Mouse (Mus musculus): ENCODE measurements around the gene Abhd16b. TPM values are rescaled to one million over a fixed set of nuclear protein-coding genes. Genes with fewer than 3 reads are reported as not detected.

Gene Abhd16b
- total and polyA plus RNA-seq, 3 experiments, result 0.08 TPM; not detected in 2

DNA sequence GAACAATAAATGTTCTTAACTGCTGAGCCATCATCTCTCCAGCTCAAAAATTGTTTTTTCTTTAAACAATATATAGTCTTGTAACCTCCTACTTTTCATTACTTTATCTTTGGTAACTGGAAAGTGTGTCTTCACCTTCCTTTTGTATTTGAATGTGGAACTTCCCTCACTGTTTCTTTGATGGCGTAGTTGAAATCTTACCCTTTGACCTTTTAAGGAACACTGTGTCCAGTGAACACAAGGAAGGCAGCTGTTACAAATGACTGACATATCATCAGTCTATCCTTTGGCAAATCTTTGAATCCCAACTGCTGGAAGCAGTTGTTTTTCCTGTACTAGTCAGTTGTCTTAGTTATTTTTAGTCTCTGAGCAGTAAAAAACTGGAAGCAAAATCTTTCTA, 36.1 kb downstream of the Abhd16b start:
- no peaks in the 10 kb centered on the region for H3K27me3 ChIP-seq (ENCODE audit: control insufficient read depth in 1 of 2, insufficient read depth in 2 of 2, low read length in 2 of 2)
- TF ChIP-seq ZC3H11A (IDR thresholded peaks at IDR 0.05; ENCODE audit: low read depth, low read length) (no peak), JUND (IDR thresholded peaks at IDR 0.05; ENCODE audit: low read depth, low read length) (no peak), POLR2A (IDR thresholded peaks at IDR 0.05; ENCODE audit: control insufficient read depth in 1 of 2, insufficient read depth in 1 of 2, low read depth in 1 of 2, low read length in 2 of 2, poor library complexity in 1 of 2) (no peak), USF2 (IDR thresholded peaks at IDR 0.05; ENCODE audit: borderline replicate concordance in 1 of 2, insufficient read depth in 1 of 2, low read depth in 1 of 2, low read length in 2 of 2) (no peak), MYC (IDR thresholded peaks at IDR 0.05; ENCODE audit: low read depth, low read length) (no peak), ZKSCAN1 (IDR thresholded peaks at IDR 0.05; ENCODE audit: low read depth, low read length) (no peak), SMC3 (IDR thresholded peaks at IDR 0.05; ENCODE audit: low read depth, low read length) (no peak), MXI1 (IDR thresholded peaks at IDR 0.05; ENCODE audit: low read depth, low read length) (no peak), KAT2A (conservative IDR thresholded peaks at IDR 0.05; ENCODE audit: low read depth, low read length) (no peak), UBTF (IDR thresholded peaks at IDR 0.05; ENCODE audit: borderline replicate concordance, insufficient read depth, low read depth, low read length) (no peak)
- H3K4me3 ChIP-seq (ENCODE audit: control insufficient read depth in 1 of 2, insufficient read depth in 1 of 2, low read depth in 2 of 2, low read length in 2 of 2), result no peak overlapping the region
- peaks cover 0 to 28% of the 10 kb centered on the region in 2 experiments; a peak in 2 of 4 replicates for H3K36me3 ChIP-seq (ENCODE audit: control insufficient read depth in 1 of 2, insufficient read depth in 2 of 2, low read length in 2 of 2)
- H3K27ac ChIP-seq (ENCODE audit: control insufficient read depth, low read depth, low read length), result no peak overlapping the region
- DNase-seq (ENCODE audit: low read depth, low spot score), result no peak
- H3K4me1 ChIP-seq (ENCODE audit: control insufficient read depth in 1 of 2, insufficient read depth in 2 of 2, low read length in 2 of 2), result no peaks in the 10 kb centered on the region
- peaks cover 74% of the 10 kb centered on the region for H3K79me2 ChIP-seq (ENCODE audit: control insufficient read depth, insufficient read depth, low read length, poor library complexity)
- H3K9ac ChIP-seq (ENCODE audit: control insufficient read depth, low read depth, low read length, poor library complexity, severe bottlenecking), result no peak overlapping the region
- no peaks in the 10 kb centered on the region for H3K9me3 ChIP-seq (replicated peaks; ENCODE audit: insufficient read depth, low read length)

DNA sequence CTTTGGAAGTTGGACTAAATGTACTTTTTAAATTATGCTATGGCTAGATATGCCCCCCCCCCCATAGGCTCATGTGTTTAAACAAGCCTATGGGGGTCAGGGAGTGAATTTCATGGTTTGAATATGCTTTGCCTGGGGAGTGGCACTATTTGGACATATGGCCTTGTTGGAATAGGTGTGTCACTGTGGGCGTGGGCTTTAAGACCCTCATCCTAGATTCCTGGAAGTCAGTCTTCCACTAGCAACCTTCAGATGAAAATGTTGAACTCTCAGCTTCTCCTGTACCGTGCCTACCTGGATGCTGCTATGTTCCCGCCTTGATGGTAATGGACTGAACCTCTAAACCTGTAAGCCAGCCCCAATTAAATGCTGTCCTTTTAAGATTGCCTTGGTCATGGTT, 39.6 kb downstream of the Abhd16b start:
- H3K4me3 ChIP-seq (ENCODE audit: control insufficient read depth in 1 of 2, insufficient read depth in 1 of 2, low read depth in 2 of 2, low read length in 2 of 2), result no peak overlapping the region
- no peaks in the 10 kb centered on the region for H3K9me3 ChIP-seq (replicated peaks; ENCODE audit: insufficient read depth, low read length)
- DNase-seq (ENCODE audit: low read depth, low spot score), result no peak
- TF ChIP-seq CTCF (IDR thresholded peaks at IDR 0.05 in 2 of 3, conservative IDR thresholded peaks at IDR 0.05 in 1 of 3; ENCODE audit: control insufficient read depth in 1 of 3, insufficient read depth in 1 of 3, low read depth in 2 of 3, low read length in 3 of 3, poor library complexity in 1 of 3, severe bottlenecking in 1 of 3), result no peak
- TF ChIP-seq CHD1 (IDR thresholded peaks at IDR 0.05; ENCODE audit: low read depth, low read length), result no peak
- no peak for TF ChIP-seq USF2 (IDR thresholded peaks at IDR 0.05; ENCODE audit: borderline replicate concordance in 1 of 2, insufficient read depth in 1 of 2, low read depth in 1 of 2, low read length in 2 of 2)
- TF ChIP-seq TCF12 (IDR thresholded peaks at IDR 0.05; ENCODE audit: low read depth, low read length), result no peak
- no peak for TF ChIP-seq ZMIZ1 (IDR thresholded peaks at IDR 0.05; ENCODE audit: low read depth, low read length)
- no peak for TF ChIP-seq MAFK (IDR thresholded peaks at IDR 0.05; ENCODE audit: borderline replicate concordance, low read depth, low read length)
- TF ChIP-seq NELFE (IDR thresholded peaks at IDR 0.05; ENCODE audit: low read depth, low read length), result no peak
- TF ChIP-seq MAZ (IDR thresholded peaks at IDR 0.05; ENCODE audit: low read depth, low read length), result no peak
- TF ChIP-seq SIN3A (IDR thresholded peaks at IDR 0.05; ENCODE audit: low read length), result no peak
- TF ChIP-seq E2F4 (IDR thresholded peaks at IDR 0.05; ENCODE audit: borderline replicate concordance, low read depth, low read length), result no peak
- H3K79me2 ChIP-seq (ENCODE audit: control insufficient read depth, insufficient read depth, low read length, poor library complexity), result peaks cover 62% of the 10 kb centered on the region
- no peaks in the 10 kb centered on the region for H3K27me3 ChIP-seq (ENCODE audit: control insufficient read depth in 1 of 2, insufficient read depth in 2 of 2, low read length in 2 of 2)
- H3K9ac ChIP-seq (ENCODE audit: control insufficient read depth, low read depth, low read length, poor library complexity, severe bottlenecking), result no peak overlapping the region
- peaks cover 0 to 6% of the 10 kb centered on the region in 2 experiments; a peak in 3 of 4 replicates for H3K4me1 ChIP-seq (ENCODE audit: control insufficient read depth in 1 of 2, insufficient read depth in 2 of 2, low read length in 2 of 2)
- no peak overlapping the region for H3K27ac ChIP-seq (ENCODE audit: control insufficient read depth, low read depth, low read length)
- peaks cover 9 to 17% of the 10 kb centered on the region in 2 experiments for H3K36me3 ChIP-seq (ENCODE audit: control insufficient read depth in 1 of 2, insufficient read depth in 2 of 2, low read length in 2 of 2)

Measured in MEL (cell line).